Mouse (Mus musculus) heart, embryonic 14.5 days (tissue): Measurements from ENCODE around the gene Pigm. TPM values are rescaled to one million over a fixed set of nuclear protein-coding genes. Genes with fewer than 3 reads are reported as not detected.

Experiments used
- ATAC-seq: fragments of 200-750 bp; cut with Nextera tagmentation; 2 replicates; pipeline ENCODE4 v1.8.0; 2017; ENCODE audit warnings: low read depth, moderate TSS enrichment; ENCODE audit not compliant: insufficient number of reproducible peaks, insufficient read depth, low FRiP score
- H3K27ac ChIP-seq, 2 experiments: fragments of 200-500 bp in 1 of 2; fragments of 300-500 bp in 1 of 2; sonication (generic) in 1 of 2; replicated peaks in 1 of 2; 2 replicates each; pipeline ENCODE4 v1.5.1; 2012 to 2014; ENCODE audit warnings: low read depth in 2 of 2, low read length in 2 of 2, control low read depth in 1 of 2, mild to moderate bottlenecking in 1 of 2, mixed read lengths in 1 of 2; ENCODE audit not compliant: control insufficient read depth in 1 of 2, insufficient read depth in 1 of 2
- H3K27me3 ChIP-seq: fragments of 300-500 bp; sonication (generic); 2 replicates; pipeline ENCODE4 v1.6.1; 2014; ENCODE audit warnings: mild to moderate bottlenecking, low read length, control low read depth; ENCODE audit not compliant: control insufficient read depth, insufficient read depth
- H3K36me3 ChIP-seq: fragments of 300-500 bp; sonication (generic); 2 replicates; pipeline ENCODE4 v1.6.1; 2014; ENCODE audit warnings: mild to moderate bottlenecking, control low read depth, low read length, mixed read lengths; ENCODE audit not compliant: control insufficient read depth, insufficient read depth
- H3K4me1 ChIP-seq, 2 experiments: fragments of 200-500 bp in 1 of 2; fragments of 300-500 bp in 1 of 2; sonication (generic) in 1 of 2; 2 replicates each; pipeline ENCODE4 v1.6.1; 2012 to 2014; ENCODE audit warnings: low read length in 2 of 2, control low read depth in 1 of 2, mixed read lengths in 1 of 2; ENCODE audit not compliant: control insufficient read depth in 2 of 2, insufficient read depth in 2 of 2
- H3K4me2 ChIP-seq: fragments of 300-500 bp; sonication (generic); 2 replicates; pipeline ENCODE4 v1.6.1; 2014; ENCODE audit warnings: mild to moderate bottlenecking, low read length
- H3K4me3 ChIP-seq, 2 experiments: fragments of 200-500 bp in 1 of 2; fragments of 300-500 bp in 1 of 2; sonication (generic) in 1 of 2; 2 replicates each; pipeline ENCODE4 v1.5.1; 2012 to 2014; ENCODE audit warnings: low read length in 2 of 2, mild to moderate bottlenecking in 2 of 2, control low read depth in 1 of 2, low read depth in 1 of 2, moderate library complexity in 1 of 2; ENCODE audit not compliant: control insufficient read depth in 1 of 2, insufficient read depth in 1 of 2
- H3K9ac ChIP-seq: fragments of 300-500 bp; sonication (generic); 2 replicates; pipeline ENCODE4 v1.6.1; 2014; ENCODE audit warnings: mild to moderate bottlenecking, low read length
- H3K9me3 ChIP-seq: fragments of 300-500 bp; sonication (generic); 2 replicates; pipeline ENCODE4 v1.6.1; 2016; ENCODE audit warnings: low read length, control low read depth; ENCODE audit not compliant: control insufficient read depth
- WGBS: fragments of 180-500 bp; shearing (Covaris S2); extraction: QIAGEN DNeasy Blood & Tissue Kit; methylation state at CpG from one replicate; pipeline ENCODE4 v1.1.7; 2014; 5-methylcytosine and 5-hydroxymethylcytosine counted together
- polyA plus RNA-seq: library from polyadenylated mRNA; unstranded; fragments of >200 nt; fragmentation: Nextera tagmentation; extraction: Ambion mirVana; gene quantifications from 2 replicates; pipeline ENCODE4 v1.2.1, GENCODE M21; 2014

The Pigm gene
- polyA plus RNA-seq, 1 experiment from 2014 or later: 6.3 TPM

GRCm38 (mm10) chr1:172342729-172343128, 33.6 kb upstream of the Pigm start:
- Histone ChIP-seq H3K27me3 (peaks cover 61% of the 10 kb centered on the region), H3K4me3 (no peak overlapping the region)

DNA sequence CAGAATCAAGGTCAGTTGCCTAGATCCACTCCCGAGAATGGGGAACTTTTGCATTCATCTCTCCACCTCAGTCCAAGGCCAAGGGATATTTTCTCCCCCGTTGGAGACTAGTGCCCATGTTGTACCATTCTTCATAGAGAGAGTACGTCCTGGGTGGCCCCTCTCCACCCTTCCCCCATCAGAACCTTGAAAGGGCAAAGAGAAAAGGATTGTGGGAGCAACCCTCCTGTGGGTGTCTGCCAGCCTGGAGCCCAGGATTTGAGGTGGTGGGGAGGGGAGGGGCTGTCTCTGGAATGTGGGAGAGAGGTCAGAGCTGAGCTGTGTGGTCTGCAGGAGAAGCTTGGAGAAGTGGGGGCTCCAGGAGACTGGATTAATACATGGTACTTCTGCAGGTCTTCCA, 32.4 kb upstream of the Pigm start:
- no peak for ATAC-seq

More at GRCm38 (mm10) chr1:172342729-172343128, 33.6 kb upstream of the Pigm start:
- 92% methylated on average over 3 of the region's 3 CpGs for WGBS
- no peaks in the 10 kb centered on the region for H3K9me3 ChIP-seq
- H3K36me3 ChIP-seq: no peaks in the 10 kb centered on the region
- H3K4me2 ChIP-seq: no peak overlapping the region
- H3K4me1 ChIP-seq: peaks cover 4 to 10% of the 10 kb centered on the region in 2 experiments; a peak in 2 of 4 replicates
- no peak overlapping the region for H3K27ac ChIP-seq
- no peak for ATAC-seq
- no peak overlapping the region for H3K9ac ChIP-seq

DNA sequence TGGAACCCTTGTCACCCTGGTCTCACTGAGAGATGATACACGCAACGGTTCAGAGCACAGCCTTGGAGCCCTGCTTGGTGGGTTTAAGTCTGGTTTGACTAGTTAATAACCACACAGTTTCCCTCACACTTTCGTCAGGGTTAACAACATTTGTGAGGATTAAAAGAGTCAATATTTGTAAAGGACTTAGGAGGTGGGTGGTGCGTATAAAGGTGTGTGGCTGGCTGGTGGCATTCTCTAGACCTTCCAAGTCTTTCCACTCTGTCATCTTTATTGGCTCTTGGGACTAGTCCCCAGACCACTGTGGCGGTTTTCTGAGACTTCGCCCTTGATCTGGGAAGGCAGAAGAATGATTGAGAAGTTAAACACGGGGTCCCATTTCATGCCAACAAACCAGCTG, 31.5 kb upstream of the Pigm start:
- no peak for ATAC-seq
- Histone ChIP-seq H3K9ac (no peak overlapping the region), H3K4me3 (no peak overlapping the region), H3K36me3 (no peaks in the 10 kb centered on the region), H3K27me3 (peaks cover 53% of the 10 kb centered on the region), H3K4me2 (no peak overlapping the region), H3K9me3 (no peaks in the 10 kb centered on the region), H3K4me1 (peaks cover 4 to 10% of the 10 kb centered on the region in 2 experiments; a peak in 2 of 4 replicates), H3K27ac (no peak overlapping the region)
- WGBS: 78% methylated on average over 7 of the region's 7 CpGs

More for the DNA sequence above, 32.4 kb upstream of the Pigm start:
- H3K36me3 ChIP-seq: no peaks in the 10 kb centered on the region
- H3K27ac ChIP-seq: no peak overlapping the region
- H3K9me3 ChIP-seq: no peaks in the 10 kb centered on the region
- H3K9ac ChIP-seq: no peak overlapping the region
- H3K4me3 ChIP-seq: no peak overlapping the region
- peaks cover 4 to 10% of the 10 kb centered on the region in 2 experiments; a peak in 2 of 4 replicates for H3K4me1 ChIP-seq
- H3K4me2 ChIP-seq: no peak overlapping the region
- WGBS: 49% methylated on average over 3 of the region's 3 CpGs
- H3K27me3 ChIP-seq: peaks cover 60% of the 10 kb centered on the region

- H3K4me3 ChIP-seq: no peak overlapping the region
- no peak overlapping the region for H3K27ac ChIP-seq
- 72% methylated on average over 10 of the region's 10 CpGs for WGBS
- H3K4me2 ChIP-seq: no peak overlapping the region
- H3K4me1 ChIP-seq: peaks cover 8 to 10% of the 10 kb centered on the region in 2 experiments; a peak in 3 of 4 replicates
- no peaks in the 10 kb centered on the region for H3K9me3 ChIP-seq
- peaks cover 47% of the 10 kb centered on the region for H3K27me3 ChIP-seq
- no peaks in the 10 kb centered on the region for H3K36me3 ChIP-seq
- H3K9ac ChIP-seq: no peak overlapping the region
- no peak for ATAC-seq
Measured at GRCm38 (mm10) chr1:172346707-172347106, 29.6 kb upstream of the Pigm start.

DNA sequence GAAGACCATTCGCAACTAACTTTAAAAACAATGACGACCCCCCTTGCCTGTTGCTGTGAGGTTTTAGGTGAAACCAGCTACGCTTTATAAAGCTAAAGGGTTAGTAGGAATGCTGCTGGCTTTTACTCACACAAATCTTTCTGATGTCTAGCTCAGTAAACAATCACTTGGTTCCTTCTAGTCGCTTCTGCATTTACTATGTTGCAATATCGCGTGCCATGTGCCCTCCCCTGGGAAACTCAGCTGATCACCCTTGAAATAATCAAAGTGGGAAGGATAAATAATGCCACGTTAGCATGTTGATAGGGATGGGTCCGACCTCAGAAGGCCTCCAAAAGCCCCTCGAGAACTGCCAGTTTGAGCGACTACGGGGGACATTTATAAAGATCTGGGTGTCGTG, 29.0 kb upstream of the Pigm start:
- H3K27ac ChIP-seq: no peak overlapping the region
- ATAC-seq: no peak
- peaks cover 8 to 10% of the 10 kb centered on the region in 2 experiments; a peak in 3 of 4 replicates for H3K4me1 ChIP-seq
- H3K9me3 ChIP-seq: no peaks in the 10 kb centered on the region
- H3K4me2 ChIP-seq: no peak overlapping the region
- no peaks in the 10 kb centered on the region for H3K36me3 ChIP-seq
- no peak overlapping the region for H3K9ac ChIP-seq
- no peak overlapping the region for H3K4me3 ChIP-seq
- 84% methylated on average over 12 of the region's 12 CpGs for WGBS
- H3K27me3 ChIP-seq: peaks cover 46% of the 10 kb centered on the region

GRCm38 (mm10) chr1:172349504-172349903, 26.8 kb upstream of the Pigm start:
- peaks cover 31% of the 10 kb centered on the region for H3K27me3 ChIP-seq
- 60% methylated on average over 5 of the region's 5 CpGs for WGBS
- H3K27ac ChIP-seq: no peak overlapping the region

DNA sequence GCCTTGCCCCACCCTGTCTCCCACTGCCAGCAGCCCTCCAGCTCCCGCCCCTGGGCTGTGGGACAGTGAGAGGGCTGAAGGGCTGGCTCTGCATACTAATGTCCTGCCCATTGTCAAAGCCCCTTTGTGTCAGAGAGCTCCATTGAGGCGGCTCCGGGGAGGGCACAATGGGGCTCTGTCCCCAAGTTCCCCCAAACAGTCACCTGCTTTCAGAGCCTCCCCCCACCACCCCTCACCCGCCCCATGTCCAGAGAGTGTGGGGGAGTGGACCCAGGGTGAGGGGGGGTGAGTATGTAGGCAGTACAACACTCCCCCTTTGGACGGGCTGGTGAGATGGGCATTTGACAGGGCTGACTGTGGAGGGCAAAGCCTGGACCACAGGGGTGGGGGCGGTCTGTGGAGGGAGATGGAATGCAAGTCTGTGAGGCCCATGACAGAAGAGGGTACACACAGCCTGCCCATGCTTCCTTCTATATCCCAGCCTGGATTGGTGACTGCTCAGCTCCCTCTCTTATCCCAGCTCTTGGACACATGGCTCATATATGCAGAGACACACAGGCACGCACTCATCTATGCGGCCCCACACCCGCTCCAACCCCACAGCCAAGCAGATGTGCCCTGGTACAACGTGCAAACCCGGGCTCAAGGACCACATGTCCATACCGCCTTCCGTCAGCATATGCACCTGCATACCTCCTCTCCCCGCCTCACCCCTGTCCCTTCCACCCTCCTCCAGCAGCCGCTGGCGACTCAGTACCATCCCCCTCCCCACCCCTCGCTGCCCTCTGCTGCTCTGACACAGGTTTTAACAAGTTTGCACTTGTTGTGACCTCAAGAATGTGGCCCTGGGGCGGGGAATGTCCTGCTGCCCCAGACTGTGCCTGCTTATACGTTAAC, 26.2 kb upstream of the Pigm start:
- Histone ChIP-seq H3K36me3 (no peaks in the 10 kb centered on the region), H3K4me2 (peak overlapping the region; percentile 31), H3K9me3 (no peaks in the 10 kb centered on the region), H3K4me1 (peaks cover 8 to 10% of the 10 kb centered on the region in 2 experiments; a peak in 3 of 4 replicates), H3K27ac (no peak overlapping the region), H3K27me3 (peaks cover 37% of the 10 kb centered on the region), H3K9ac (no peak overlapping the region; the same call in 1 of the 2 replicates), H3K4me3 (no peak overlapping the region)
- 0 out of 2 replicates have a peak, but pooled peaks have one; percentile 29 for ATAC-seq
- 13% methylated on average over 19 of the region's 19 CpGs for WGBS

More at GRCm38 (mm10) chr1:172349504-172349903, 26.8 kb upstream of the Pigm start:
- Histone ChIP-seq H3K4me2 (no peak overlapping the region), H3K4me3 (no peak overlapping the region), H3K4me1 (peaks cover 8 to 10% of the 10 kb centered on the region in 2 experiments; a peak in 3 of 4 replicates), H3K36me3 (no peaks in the 10 kb centered on the region), H3K9ac (no peak overlapping the region), H3K9me3 (no peaks in the 10 kb centered on the region)
- ATAC-seq: no peak
